Mouse (Mus musculus) left cerebral cortex, postnatal 4 days (tissue): ENCODE data around the gene Ift172. TPM values are rescaled to one million over a fixed set of nuclear protein-coding genes. Genes with fewer than 3 reads are reported as not detected.
"Not testable (repeated sequence)": the region's sequence is repeated elsewhere in the genome, so short reads cannot be mapped to it uniquely, and the experiment has no call there.

ENCODE experiments used
- DNase-seq: peaks from one replicate; pipeline ENCODE4 v3.0.0-alpha.2; 2022
- intact Hi-C: fragments of 180-260 bp; cut with DNase I; formaldehyde crosslinking; loops from one replicate; pipeline ENCODE4 v1.15.1; 2025
- total RNA-seq, 2 experiments: library from RNA; stranded (reverse); gene quantifications; 2 replicates each; pipeline ENCODE4 v1.2.3; 2021

Gene Ift172
- total RNA-seq, 2 experiments from 2014 or later, result 65.9 to 69.3 TPM

- intact Hi-C loops, result no loop called here
- DNase-seq, result no peak
These were observed 71.4 kb downstream of the Ift172 start for GRCm38 (mm10) chr5:31219474-31219873.

GRCm38 (mm10) chr5:31219070-31219469 is 71.8 kb downstream of the Ift172 start:
- DNase-seq, result no peak
- intact Hi-C loops, result no loop called here

DNA sequence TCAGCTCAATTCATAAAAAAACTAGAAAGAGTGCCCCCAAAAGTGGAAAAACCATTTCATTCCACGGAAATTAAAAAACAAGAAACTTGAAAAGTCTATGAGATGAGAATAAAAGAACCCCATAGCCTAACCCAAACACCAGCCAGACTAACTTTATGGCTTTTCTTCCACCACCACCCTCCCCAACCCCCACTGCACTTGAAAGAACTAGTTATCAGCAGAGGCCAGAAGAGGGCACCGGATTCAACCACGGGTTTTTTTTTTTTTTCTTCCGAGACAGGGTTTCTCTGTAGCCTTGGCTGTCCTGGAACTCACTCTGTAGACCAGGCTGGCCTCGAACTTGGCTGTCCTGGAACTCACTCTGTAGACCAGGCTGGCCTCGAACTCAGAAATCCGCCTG is 72.6 kb downstream of the Ift172 start:
- intact Hi-C loops, result no loop called here
- no peak for DNase-seq

GRCm38 (mm10) chr5:31216554-31216953 is 74.4 kb downstream of the Ift172 start:
- DNase-seq, intact Hi-C loops: not testable (repeated sequence)

- DNase-seq, result no peak
- intact Hi-C loops, result no loop called here
These were observed 86.5 kb downstream of the Ift172 start for GRCm38 (mm10) chr5:31204421-31204820.

DNA sequence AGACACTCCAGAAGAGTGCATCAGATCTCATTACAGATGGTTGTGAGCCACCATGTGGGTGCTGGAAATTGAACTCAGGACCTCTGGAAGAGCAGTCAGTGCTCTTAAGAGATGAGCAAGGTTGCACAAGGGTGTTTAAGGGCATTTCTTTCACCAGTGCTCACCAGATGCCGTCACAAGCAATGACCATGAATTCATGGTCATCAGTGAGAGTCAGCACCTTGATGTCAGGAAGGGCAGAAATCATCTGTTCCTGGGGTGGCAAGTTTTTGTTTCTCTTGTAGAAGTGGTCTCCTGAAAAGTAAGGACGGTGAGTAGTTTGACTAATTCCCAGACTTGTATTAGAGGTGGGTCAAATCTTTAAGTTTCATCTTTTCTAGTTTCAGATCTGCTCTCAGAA is 87.0 kb downstream of the Ift172 start:
- intact Hi-C loops, result no loop called here
- DNase-seq, result no peak

Other genes with a start within 250 kb of the Ift172 start
- gene Atraid, start 242.8 kb downstream of the Ift172 start, total RNA-seq, result 10 to 100 TPM; 59.2 to 66.2 TPM
- 10 to 100 TPM; 17.6 to 23.5 TPM for gene Slc5a6, start 242.2 kb downstream of the Ift172 start, total RNA-seq
- gene Cad, start 236.3 kb downstream of the Ift172 start, total RNA-seq, result 10 to 100 TPM; 34.1 to 37.6 TPM
- not detected for gene Dnajc5g, start 184.8 kb downstream of the Ift172 start, total RNA-seq
- gene Slc30a3, start 182.9 kb downstream of the Ift172 start, total RNA-seq, result 10 to 100 TPM; 11.9 to 14.1 TPM
- not detected for gene Trim54, start 174.4 kb downstream of the Ift172 start, total RNA-seq
- gene Ucn, start 152.3 kb downstream of the Ift172 start, total RNA-seq, result not detected
- gene Mpv17, start 136.9 kb downstream of the Ift172 start, total RNA-seq, result 10 to 100 TPM; 25.1 to 31.4 TPM
- 1 to 10 TPM; 2.7 to 4.4 TPM for gene Gm29609, start 111.2 kb downstream of the Ift172 start, total RNA-seq
- gene Gtf3c2, start 111.0 kb downstream of the Ift172 start, total RNA-seq, result 10 to 100 TPM; 68.9 to 74.0 TPM
- gene Snx17, start 97.9 kb downstream of the Ift172 start, total RNA-seq, result 10 to 100 TPM; 66.7 to 72.1 TPM
- gene Eif2b4, start 97.7 kb downstream of the Ift172 start, total RNA-seq, result 10 to 100 TPM; 45.8 to 48.3 TPM
- 10 to 100 TPM; 27.6 to 30.1 TPM for gene Zfp513, start 88.8 kb downstream of the Ift172 start, total RNA-seq
- gene Ppm1g, start 70.4 kb downstream of the Ift172 start, total RNA-seq, result 100 to 1,000 TPM; 144 to 146 TPM
- gene Nrbp1, start 50.3 kb downstream of the Ift172 start, total RNA-seq, result 10 to 100 TPM; 91.8 to 94.3 TPM
- gene Gm9970, start 49.9 kb downstream of the Ift172 start, total RNA-seq, result not detected
- 1 to 10 TPM; 2.2 to 3.1 TPM for gene Krtcap3, start 39.4 kb downstream of the Ift172 start, total RNA-seq
- 100 to 1,000 TPM; 170 to 172 TPM for gene Fndc4, start 5.0 kb upstream of the Ift172 start, total RNA-seq
- gene Gckr, start 6.3 kb upstream of the Ift172 start, total RNA-seq, result under 1 TPM in 1 of 2 experiments, not detected in 1; 0.52 TPM
- gene Zfp512, start 161.3 kb upstream of the Ift172 start, total RNA-seq, result 10 to 100 TPM; 92.5 to 93.8 TPM
- gene 4930548H24Rik, start 194.6 kb upstream of the Ift172 start, total RNA-seq, result under 1 TPM; 0.54 TPM
- 10 to 100 TPM; 42.2 to 44.3 TPM for gene Gpn1, start 203.6 kb upstream of the Ift172 start, total RNA-seq
- gene Slc4a1ap, start 235.9 kb upstream of the Ift172 start, total RNA-seq, result 10 to 100 TPM; 41.5 to 48.7 TPM
- gene Supt7l, start 236.7 kb upstream of the Ift172 start, total RNA-seq, result 10 to 100 TPM; 17.6 to 17.9 TPM